Mouse (Mus musculus) heart, embryonic 12.5 days (tissue): ENCODE measurements around the gene Apof. TPM values are rescaled to one million over a fixed set of nuclear protein-coding genes. Genes with fewer than 3 reads are reported as not detected.
"Not testable (repeated sequence)": the region's sequence is repeated elsewhere in the genome, so short reads cannot be mapped to it uniquely, and the experiment has no call there.

Experiments used
- ATAC-seq: fragments of 200-750 bp; cut with Nextera tagmentation; 2 replicates; pipeline ENCODE4 v1.8.0; 2017; ENCODE audit warnings: moderate TSS enrichment, moderate library complexity; ENCODE audit not compliant: insufficient number of reproducible peaks, low FRiP score
- H3K27ac ChIP-seq: fragments of 300-500 bp; sonication (generic); 2 replicates; pipeline ENCODE4 v1.5.1; 2016; ENCODE audit warnings: mild to moderate bottlenecking, moderate library complexity; ENCODE audit not compliant: poor library complexity, severe bottlenecking
- H3K27me3 ChIP-seq: fragments of 300-500 bp; sonication (generic); replicated peaks from 2 replicates; pipeline ENCODE4 v1.6.1; 2016; ENCODE audit warnings: mild to moderate bottlenecking, moderate library complexity
- H3K36me3 ChIP-seq: fragments of 300-500 bp; sonication (generic); 2 replicates; pipeline ENCODE4 v1.6.1; 2016; ENCODE audit warnings: mild to moderate bottlenecking, moderate library complexity
- H3K4me1 ChIP-seq: fragments of 300-500 bp; sonication (generic); replicated peaks from 2 replicates; pipeline ENCODE4 v1.6.1; 2016; ENCODE audit warnings: mild to moderate bottlenecking
- H3K4me2 ChIP-seq: fragments of 300-500 bp; sonication (generic); 2 replicates; pipeline ENCODE4 v1.6.1; 2016; ENCODE audit warnings: mild to moderate bottlenecking, moderate library complexity
- H3K4me3 ChIP-seq: fragments of 300-500 bp; sonication (generic); 2 replicates; pipeline ENCODE4 v1.5.1; 2016; ENCODE audit warnings: mild to moderate bottlenecking
- H3K9ac ChIP-seq: fragments of 300-500 bp; sonication (generic); 2 replicates; pipeline ENCODE4 v1.6.1; 2016; ENCODE audit warnings: mild to moderate bottlenecking, moderate library complexity
- H3K9me3 ChIP-seq: fragments of 300-500 bp; sonication (generic); replicated peaks from 2 replicates; pipeline ENCODE4 v1.6.1; 2016; ENCODE audit warnings: mild to moderate bottlenecking, moderate library complexity
- WGBS: fragments of 180-500 bp; shearing (Covaris S2); methylation state at CpG from one replicate; pipeline ENCODE4 v1.1.7; 2016; 5-methylcytosine and 5-hydroxymethylcytosine counted together
- polyA plus RNA-seq: library from polyadenylated mRNA; unstranded; fragments of >200 nt; fragmentation: Nextera tagmentation; extraction: Ambion mirVana; gene quantifications from 2 replicates; pipeline ENCODE4 v1.2.1, GENCODE M21; 2016

Gene Apof
- polyA plus RNA-seq, 1 experiment from 2014 or later = 0.45 TPM

GRCm38 (mm10) chr10:128259946-128260345 lies 8.5 kb upstream of the Apof start:
- Histone ChIP-seq H3K27ac (no peak overlapping the region), H3K9me3 (no peaks in the 10 kb centered on the region), H3K9ac (no peak overlapping the region), H3K36me3 (no peaks in the 10 kb centered on the region), H3K4me3 (no peak overlapping the region), H3K27me3 (no peaks in the 10 kb centered on the region), H3K4me2 (no peak overlapping the region), H3K4me1 (no peaks in the 10 kb centered on the region)
- WGBS = 83% methylated on average over 5 of the region's 5 CpGs
- no peak for ATAC-seq

GRCm38 (mm10) chr10:128260376-128260775 lies 8.1 kb upstream of the Apof start:
- not testable (repeated sequence) for H3K4me2 ChIP-seq, H3K27me3 ChIP-seq, H3K36me3 ChIP-seq, H3K27ac ChIP-seq, H3K4me3 ChIP-seq, H3K9ac ChIP-seq, ATAC-seq, H3K9me3 ChIP-seq, H3K4me1 ChIP-seq
- 79% methylated on average over 7 of the region's 7 CpGs for WGBS

DNA sequence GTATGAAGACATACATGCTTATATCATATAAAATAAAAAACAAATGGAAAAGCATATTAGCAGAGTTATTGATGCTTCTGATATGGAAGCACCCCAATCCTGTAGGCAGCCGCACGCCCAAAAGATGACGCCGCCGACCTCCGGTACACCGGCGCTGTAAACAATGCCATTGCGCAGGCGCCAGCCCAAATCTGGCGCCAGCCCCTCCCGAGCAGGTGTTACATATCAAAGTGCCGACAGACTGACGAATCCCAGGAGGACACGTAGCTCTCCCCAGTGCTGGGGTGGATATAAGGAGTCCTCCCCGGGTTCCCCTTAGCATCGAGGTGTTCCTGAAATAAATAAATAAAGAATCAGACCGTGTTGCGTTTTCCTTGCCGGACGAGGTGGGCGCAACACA lies 6.2 kb upstream of the Apof start:
- Histone ChIP-seq H3K36me3 (no peaks in the 10 kb centered on the region), H3K4me3 (peak overlapping the region; percentile 17), H3K4me1 (no peaks in the 10 kb centered on the region), H3K9ac (no peak overlapping the region), H3K27me3 (no peaks in the 10 kb centered on the region), H3K27ac (no peak overlapping the region), H3K9me3 (no peaks in the 10 kb centered on the region), H3K4me2 (peak overlapping the region; percentile 42)
- WGBS = 60% methylated on average over 22 of the region's 22 CpGs
- ATAC-seq = no peak

DNA sequence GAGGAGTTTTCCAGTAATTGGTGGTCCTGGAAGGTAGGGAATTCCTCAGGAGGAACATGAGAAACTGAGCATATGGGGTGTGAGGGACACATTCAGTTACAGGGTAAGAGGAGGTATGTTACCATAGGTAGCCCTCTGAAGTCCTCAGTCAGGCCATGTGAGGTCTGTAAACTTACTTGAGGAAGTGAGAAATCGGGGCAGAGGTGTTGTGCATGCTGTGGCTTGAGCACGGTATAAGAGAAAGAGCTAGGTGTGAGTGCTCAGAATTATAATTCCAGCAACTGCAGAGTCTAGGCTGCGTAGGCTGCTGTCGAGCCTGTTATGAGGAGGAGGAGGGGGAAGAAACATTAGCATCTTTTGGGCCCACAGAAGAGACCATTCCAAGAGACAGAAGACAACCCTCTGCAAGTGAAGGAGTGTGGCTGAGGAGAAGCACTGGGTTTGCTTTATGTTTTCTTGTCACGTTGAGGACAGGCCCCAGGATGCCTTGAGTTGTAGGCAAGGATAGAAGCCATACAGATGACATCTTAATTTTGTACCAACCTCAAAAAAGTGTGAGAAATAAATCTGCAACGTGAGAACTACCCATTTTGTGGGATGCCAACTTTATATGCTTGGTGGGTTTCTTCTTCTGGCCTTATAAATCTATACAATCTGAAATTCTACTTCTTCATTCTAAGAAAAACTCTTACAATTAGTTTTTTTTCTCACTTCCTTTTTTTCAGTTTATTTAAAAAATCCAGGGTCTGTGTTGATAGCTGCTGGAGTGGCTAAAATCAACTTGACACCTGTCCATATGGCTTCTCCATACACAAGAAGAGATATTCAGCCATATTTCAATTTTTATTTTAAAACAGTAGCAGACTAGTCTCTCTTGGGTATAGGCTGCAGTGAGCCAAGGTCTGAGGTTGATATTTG lies 4.8 kb upstream of the Apof start:
- H3K27ac ChIP-seq = no peak overlapping the region
- 75% methylated on average over 6 of the region's 6 CpGs for WGBS
- H3K36me3 ChIP-seq = no peaks in the 10 kb centered on the region
- H3K4me3 ChIP-seq = no peak overlapping the region
- H3K4me2 ChIP-seq = no peak overlapping the region
- H3K4me1 ChIP-seq = no peaks in the 10 kb centered on the region
- ATAC-seq = no peak
- no peak overlapping the region for H3K9ac ChIP-seq
- no peaks in the 10 kb centered on the region for H3K9me3 ChIP-seq
- no peaks in the 10 kb centered on the region for H3K27me3 ChIP-seq

GRCm38 (mm10) chr10:128269206-128269910 lies 887 bp downstream of the Apof start:
- H3K4me3 ChIP-seq = no peak overlapping the region
- H3K27ac ChIP-seq = no peak overlapping the region
- ATAC-seq = no peak
- H3K4me1 ChIP-seq = no peaks in the 10 kb centered on the region; the same call in 1 of the 2 replicates
- 87% methylated on average over 16 of the region's 16 CpGs for WGBS
- H3K9ac ChIP-seq = no peak overlapping the region
- H3K36me3 ChIP-seq = no peaks in the 10 kb centered on the region
- H3K4me2 ChIP-seq = peak overlapping the region; percentile 81; the same call in 1 of the 2 replicates
- H3K9me3 ChIP-seq = no peaks in the 10 kb centered on the region
- no peaks in the 10 kb centered on the region for H3K27me3 ChIP-seq

DNA sequence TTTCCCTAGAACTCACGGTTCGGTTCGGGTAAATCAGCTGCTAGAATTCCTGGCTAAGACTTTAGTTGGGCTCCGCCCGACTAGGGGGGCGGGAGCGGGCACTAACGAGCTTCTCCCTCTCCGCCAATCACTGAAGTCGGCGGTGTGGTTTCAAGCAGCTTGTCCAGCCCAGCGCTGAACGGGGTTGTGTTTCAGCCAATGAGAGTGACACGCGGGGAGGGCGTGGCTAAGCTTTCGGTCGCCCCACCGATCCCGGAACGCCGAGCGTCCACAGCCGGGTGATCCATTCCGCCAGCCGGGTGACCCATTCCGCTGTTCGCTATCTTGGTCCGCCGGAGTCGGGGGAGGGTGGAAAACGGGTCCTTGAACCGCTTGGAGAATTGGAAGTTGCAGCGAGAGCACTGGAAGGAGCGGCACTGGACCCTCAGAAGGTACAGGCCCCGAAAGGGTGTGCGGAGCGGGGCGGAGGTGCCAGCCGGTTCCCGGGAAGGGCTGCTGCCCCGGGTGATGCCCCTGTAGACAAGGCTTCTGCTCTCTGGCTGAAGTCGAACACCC lies 1.9 kb downstream of the Apof start, which contains the start of gene Stat2:
Stat2 (plus strand) TSS at position 273 of the 555 bp plus-strand sequence.
- peak within 1 kb of the TSS; percentile 73 for H3K4me3 ChIP-seq
- peak within 1 kb of the TSS; percentile 81 for H3K4me2 ChIP-seq
- no peaks in the 10 kb centered on the region for H3K36me3 ChIP-seq
- peak within 1 kb of the TSS; percentile 61 for H3K27ac ChIP-seq
- no peaks in the 10 kb centered on the region for H3K9me3 ChIP-seq
- H3K9ac ChIP-seq = peak within 1 kb of the TSS; percentile 84
- H3K4me1 ChIP-seq = no peaks in the 10 kb centered on the region; the same call in 1 of the 2 replicates
- under 1% methylated on average over 43 of the region's 43 CpGs for WGBS
- H3K27me3 ChIP-seq = no peaks in the 10 kb centered on the region
- ATAC-seq = peak; percentile 99

DNA sequence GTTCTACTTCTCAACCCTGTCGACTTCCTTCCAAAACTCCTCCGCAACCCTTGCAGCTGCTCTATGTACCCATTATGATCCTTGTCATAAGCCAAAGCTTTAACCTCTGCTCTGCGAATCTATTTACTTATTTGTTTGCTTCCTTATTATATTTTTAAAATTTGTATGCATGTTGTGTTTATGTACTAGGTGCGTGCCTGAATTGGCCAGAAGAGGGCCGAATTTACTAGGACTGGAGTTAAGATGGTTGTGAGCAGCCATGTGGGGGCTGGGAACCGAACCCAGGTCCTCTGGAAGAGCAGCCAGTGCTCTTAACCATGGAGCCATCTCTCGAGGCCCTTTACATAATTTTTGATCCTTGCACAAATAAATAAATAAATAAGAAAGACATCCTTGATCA lies 2.4 kb downstream of the Apof start:
- 38% methylated on average over 7 of the region's 7 CpGs for WGBS
- Histone ChIP-seq H3K27ac (peak overlapping the region; percentile 61), H3K9ac (peak overlapping the region; percentile 84), H3K9me3 (no peaks in the 10 kb centered on the region), H3K27me3 (no peaks in the 10 kb centered on the region), H3K36me3 (no peaks in the 10 kb centered on the region), H3K4me2 (peak overlapping the region; percentile 81), H3K4me3 (peak overlapping the region; percentile 73), H3K4me1 (no peaks in the 10 kb centered on the region; the same call in 1 of the 2 replicates)
- no peak for ATAC-seq

DNA sequence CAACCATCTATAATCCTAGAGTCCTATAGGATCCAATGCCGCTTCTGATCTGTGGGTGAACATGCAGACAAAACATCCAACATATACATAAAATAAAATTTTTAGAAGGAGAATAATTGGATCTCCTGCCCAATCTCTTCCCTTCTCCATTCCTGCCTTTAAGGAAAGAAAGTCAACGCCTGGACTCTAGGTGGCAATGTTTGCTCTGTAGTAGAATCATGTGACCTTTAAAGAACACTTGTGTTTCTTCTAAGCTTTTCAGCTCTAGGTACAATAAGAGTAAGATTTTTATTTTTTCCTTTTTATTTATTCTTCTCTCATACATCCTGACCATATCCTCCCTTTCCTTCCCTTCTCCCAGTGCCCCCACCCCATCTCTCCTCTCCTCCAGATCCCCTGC lies 3.4 kb downstream of the Apof start:
- 61% methylated on average over 2 of the region's 2 CpGs for WGBS
- no peaks in the 10 kb centered on the region for H3K27me3 ChIP-seq
- no peaks in the 10 kb centered on the region; the same call in 1 of the 2 replicates for H3K4me1 ChIP-seq
- no peak for ATAC-seq
- H3K36me3 ChIP-seq = peaks cover 7% of the 10 kb centered on the region; the same call in 1 of the 2 replicates
- no peaks in the 10 kb centered on the region for H3K9me3 ChIP-seq
- H3K27ac ChIP-seq = no peak overlapping the region
- no peak overlapping the region for H3K4me3 ChIP-seq
- H3K4me2 ChIP-seq = no peak overlapping the region
- H3K9ac ChIP-seq = no peak overlapping the region

DNA sequence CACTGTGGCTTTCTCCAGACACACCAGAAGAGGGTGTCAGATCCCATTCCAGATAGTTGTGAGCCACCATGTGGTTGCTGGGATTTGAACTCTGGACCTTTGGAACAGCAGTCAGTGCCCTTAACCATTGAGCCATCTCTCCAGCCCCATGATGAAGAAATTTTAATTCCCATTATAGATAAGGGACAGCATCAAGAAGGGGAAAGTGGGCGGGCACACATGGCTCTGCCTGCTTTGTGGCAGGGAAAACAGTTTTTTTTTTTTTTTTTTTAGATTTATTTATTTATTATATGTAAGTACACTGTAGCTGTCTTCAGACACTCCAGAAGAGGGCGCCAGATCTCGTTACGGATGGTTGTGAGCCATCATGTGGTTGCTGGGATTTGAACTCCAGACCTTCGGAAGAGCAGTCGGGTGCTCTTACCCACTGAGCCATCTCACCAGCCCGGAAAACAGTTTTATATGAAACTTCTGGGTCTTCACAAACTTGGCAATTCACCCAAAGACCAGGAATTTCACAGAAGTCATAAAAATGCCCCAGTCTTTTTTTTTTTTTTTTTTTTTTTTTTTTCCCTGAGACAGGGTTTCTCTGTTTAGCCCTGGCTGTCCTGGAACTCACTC lies 4.5 kb downstream of the Apof start:
- not testable (repeated sequence) for H3K4me2 ChIP-seq, H3K9ac ChIP-seq, ATAC-seq, H3K4me3 ChIP-seq, H3K4me1 ChIP-seq, H3K27me3 ChIP-seq, H3K27ac ChIP-seq, H3K9me3 ChIP-seq
- H3K36me3 ChIP-seq = peaks cover 17% of the 10 kb centered on the region
- WGBS = 85% methylated on average over 7 of the region's 7 CpGs

DNA sequence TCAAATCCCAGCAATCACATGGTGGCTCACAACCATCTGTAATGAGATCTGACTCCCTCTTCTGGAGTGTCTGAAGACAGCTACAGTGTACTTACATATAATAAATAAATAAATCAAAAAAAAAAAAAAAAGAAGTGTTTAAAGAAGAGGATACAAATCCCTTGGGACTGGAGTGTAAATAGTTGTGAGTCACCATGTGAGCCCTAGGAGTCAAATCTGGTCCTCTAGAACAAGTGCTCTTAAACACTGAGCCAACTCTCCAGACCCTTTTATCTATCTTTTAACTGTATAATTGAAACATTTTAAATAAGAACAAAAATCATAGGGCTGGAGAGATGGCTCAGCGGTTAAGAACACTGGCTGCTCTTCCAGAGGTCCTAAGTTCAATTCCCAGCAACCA lies 6.9 kb downstream of the Apof start:
- H3K27ac ChIP-seq, H3K9me3 ChIP-seq, ATAC-seq, H3K4me3 ChIP-seq, H3K4me1 ChIP-seq, H3K9ac ChIP-seq, H3K27me3 ChIP-seq, H3K4me2 ChIP-seq: not testable (repeated sequence)
- H3K36me3 ChIP-seq = peaks cover 39% of the 10 kb centered on the region
- WGBS = 92% methylated on average over 1 of the region's 1 CpGs

DNA sequence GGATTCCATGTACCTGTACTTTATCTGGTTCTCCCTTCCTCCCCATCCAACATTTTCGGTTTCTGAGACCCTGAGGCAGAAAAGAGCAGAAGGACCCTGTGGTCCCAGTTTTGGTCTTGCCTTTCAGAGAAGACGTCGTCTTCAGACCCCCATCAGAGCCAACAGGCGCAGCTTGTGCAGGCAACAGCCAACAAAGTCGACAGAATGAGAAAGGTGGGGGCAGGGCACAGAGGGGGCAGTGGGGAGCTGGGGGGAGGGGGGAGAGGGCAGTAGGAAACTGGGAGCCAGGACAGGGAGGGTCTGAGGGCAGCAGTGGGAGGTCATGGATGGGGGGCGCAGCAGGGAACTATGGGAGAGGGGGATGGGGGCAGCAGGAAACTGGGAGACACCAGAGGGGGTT lies 9.7 kb downstream of the Apof start:
- H3K9me3 ChIP-seq = no peaks in the 10 kb centered on the region
- no peak for ATAC-seq
- H3K4me2 ChIP-seq = no peak overlapping the region
- no peak overlapping the region for H3K27ac ChIP-seq
- H3K4me3 ChIP-seq = no peak overlapping the region
- H3K27me3 ChIP-seq = no peaks in the 10 kb centered on the region
- no peaks in the 10 kb centered on the region for H3K4me1 ChIP-seq
- H3K36me3 ChIP-seq = peaks cover 63% of the 10 kb centered on the region
- WGBS = 61% methylated on average over 6 of the region's 6 CpGs
- H3K9ac ChIP-seq = no peak overlapping the region
